Mouse (Mus musculus) liver, postnatal 0 days (tissue): Measurements from ENCODE around the gene Pard3b. TPM values are rescaled to one million over a fixed set of nuclear protein-coding genes. Genes with fewer than 3 reads are reported as not detected.

Experiments used
- ATAC-seq: fragments of 200-750 bp; cut with Nextera tagmentation; 2 replicates; pipeline ENCODE4 v1.8.0; 2017; ENCODE audit warnings: mild to moderate bottlenecking, moderate library complexity
- DNase-seq: peaks from one replicate; pipeline ENCODE4 v3.0.0-alpha.2; 2016
- H3K27ac ChIP-seq: fragments of 300-500 bp; sonication (generic); 2 replicates; pipeline ENCODE4 v1.5.1; 2014; ENCODE audit warnings: antibody characterized with exemption, moderate library complexity, mild to moderate bottlenecking, low read depth
- H3K27me3 ChIP-seq: fragments of 300-500 bp; sonication (generic); 2 replicates; pipeline ENCODE4 v1.6.1; 2014; ENCODE audit warnings: low read length, control low read depth, mixed read lengths; ENCODE audit not compliant: insufficient read depth
- H3K36me3 ChIP-seq: fragments of 300-500 bp; sonication (generic); replicated peaks from 2 replicates; pipeline ENCODE4 v1.6.1; 2014; ENCODE audit warnings: mild to moderate bottlenecking, control low read depth, low read length, moderate library complexity, mixed read lengths; ENCODE audit not compliant: insufficient read depth
- H3K4me1 ChIP-seq: fragments of 300-500 bp; sonication (generic); 2 replicates; pipeline ENCODE4 v1.6.1; 2014; ENCODE audit warnings: antibody characterized with exemption, mild to moderate bottlenecking, control low read depth; ENCODE audit not compliant: insufficient read depth
- H3K4me2 ChIP-seq: fragments of 300-500 bp; sonication (generic); 2 replicates; pipeline ENCODE4 v1.6.1; 2014; ENCODE audit warnings: low read depth, mild to moderate bottlenecking, low read length, moderate library complexity, mixed read lengths
- H3K4me3 ChIP-seq: fragments of 300-500 bp; sonication (generic); 2 replicates; pipeline ENCODE4 v1.5.1; 2014; ENCODE audit warnings: low read depth, low read length
- H3K9ac ChIP-seq: fragments of 300-500 bp; sonication (generic); replicated peaks from 2 replicates; pipeline ENCODE4 v1.6.1; 2014; ENCODE audit warnings: mild to moderate bottlenecking, moderate library complexity
- H3K9me3 ChIP-seq: fragments of 300-500 bp; sonication (generic); 2 replicates; pipeline ENCODE4 v1.6.1; 2016; ENCODE audit warnings: mild to moderate bottlenecking, control low read depth, low read length, mixed read lengths
- CTCF ChIP-seq: sonication (generic); IDR thresholded peaks from 2 replicates; pipeline ENCODE4 v1.5.1; 2016; ENCODE audit warnings: antibody characterized with exemption, low read depth
- EP300 ChIP-seq: IDR thresholded peaks from 2 replicates; pipeline ENCODE4 v1.6.1; 2016; ENCODE audit warnings: antibody characterized with exemption, low read depth, mild to moderate bottlenecking
- WGBS: fragments of 180-500 bp; shearing (Covaris S2); extraction: QIAGEN DNeasy Blood & Tissue Kit; methylation state at CpG from one replicate; pipeline ENCODE4 v1.1.7; 2014; ENCODE audit not compliant: insufficient replicate concordance; 5-methylcytosine and 5-hydroxymethylcytosine counted together
- polyA plus RNA-seq: library from polyadenylated mRNA; unstranded; fragments of >200 nt; fragmentation: Nextera tagmentation; extraction: Ambion mirVana; gene quantifications from 2 replicates; pipeline ENCODE4 v1.2.1, GENCODE M21; 2015

Gene Pard3b
- polyA plus RNA-seq, 1 experiment from 2014 or later: 2.8 TPM

- 45% methylated on average over 6 of the region's 6 CpGs for WGBS
- Histone ChIP-seq H3K4me2 (no peak overlapping the region), H3K27me3 (no peaks in the 10 kb centered on the region), H3K9ac (no peak overlapping the region), H3K9me3 (no peaks in the 10 kb centered on the region), H3K27ac (no peak overlapping the region), H3K4me1 (no peaks in the 10 kb centered on the region), H3K4me3 (no peak overlapping the region), H3K36me3 (no peaks in the 10 kb centered on the region)
- TF ChIP-seq EP300: no peak
- no peak for TF ChIP-seq CTCF
- DNase-seq (no peak), ATAC-seq (no peak)
Observed at GRCm38 (mm10) chr1:62691175-62691574, 1052.6 kb downstream of the Pard3b start.
